Mouse (Mus musculus): Measurements from ENCODE around the gene Psap. TPM values are rescaled to one million over a fixed set of nuclear protein-coding genes. Genes with fewer than 3 reads are reported as not detected.
A peak's percentile ranks its signal among the peaks of the same experiment; 100 is the strongest.

The Psap gene
- polyA plus RNA-seq, 1 experiment from 2014 or later = 143 TPM

GRCm38 (mm10) chr10:60351248-60351647 lies 73.8 kb downstream of the Psap start:
- 0 out of 2 replicates have a peak overlapping the region, but pooled peaks have one; percentile 10 for H3K9ac ChIP-seq (ENCODE audit: low read length)
- H3K36me3 ChIP-seq (ENCODE audit: control insufficient read depth, insufficient read depth) = no peaks in the 10 kb centered on the region
- H3K9me3 ChIP-seq (replicated peaks; ENCODE audit: control insufficient read depth, low read length) = no peaks in the 10 kb centered on the region
- H3K4me1 ChIP-seq (ENCODE audit: control insufficient read depth, insufficient read depth, low read length) = peaks cover 26% of the 10 kb centered on the region
- no peak overlapping the region for H3K4me3 ChIP-seq (ENCODE audit: low read length)
- 25% methylated on average over 3 of the region's 3 CpGs for WGBS
- H3K27me3 ChIP-seq (ENCODE audit: control insufficient read depth, insufficient read depth, low read length) = no peaks in the 10 kb centered on the region
- peak overlapping the region; percentile 41 for H3K4me2 ChIP-seq (ENCODE audit: low read depth, low read length)
- 0 out of 2 replicates have a peak, but pooled peaks have one; percentile 2 for ATAC-seq (replicated peaks; ENCODE audit: extremely low read depth, insufficient read depth, low FRiP score)
- peak overlapping the region; percentile 80 for H3K27ac ChIP-seq (ENCODE audit: low read length)

GRCm38 (mm10) chr10:60351761-60352455 lies 74.5 kb downstream of the Psap start:
- Histone ChIP-seq H3K4me3 (ENCODE audit: low read length) (no peak overlapping the region), H3K4me1 (ENCODE audit: control insufficient read depth, insufficient read depth, low read length) (peaks cover 23% of the 10 kb centered on the region), H3K27ac (ENCODE audit: low read length) (peak overlapping the region; percentile 80), H3K9me3 (replicated peaks; ENCODE audit: control insufficient read depth, low read length) (no peaks in the 10 kb centered on the region), H3K36me3 (ENCODE audit: control insufficient read depth, insufficient read depth) (no peaks in the 10 kb centered on the region), H3K9ac (ENCODE audit: low read length) (no peak overlapping the region), H3K27me3 (ENCODE audit: control insufficient read depth, insufficient read depth, low read length) (no peaks in the 10 kb centered on the region), H3K4me2 (ENCODE audit: low read depth, low read length) (peak overlapping the region; percentile 41; the same call in 1 of the 2 replicates)
- ATAC-seq (replicated peaks; ENCODE audit: extremely low read depth, insufficient read depth, low FRiP score) = no peak; the same call in 1 of the 2 replicates
- WGBS = 36% methylated on average over 7 of the region's 7 CpGs

Other genes with a start within 250 kb of the Psap start
- 6.7 and 8.6 TPM in 2 replicates for gene Spock2, start 171.4 kb upstream of the Psap start, polyA plus RNA-seq (2015; fragmentation: Nextera tagmentation; extraction: Ambion mirVana)
- 0.46 and 0.57 TPM in 2 replicates for gene Chst3, start 58.4 kb upstream of the Psap start, polyA plus RNA-seq (2015; fragmentation: Nextera tagmentation; extraction: Ambion mirVana)
- 3.3 and 4.0 TPM in 2 replicates for gene Vsir, start 69.2 kb downstream of the Psap start, polyA plus RNA-seq (2015; fragmentation: Nextera tagmentation; extraction: Ambion mirVana)
- gene Gm17455, start 122.1 kb downstream of the Psap start, polyA plus RNA-seq (2015; fragmentation: Nextera tagmentation; extraction: Ambion mirVana) = 0.24 and 0.28 TPM in 2 replicates